Mouse (Mus musculus) subcutaneous adipose tissue, adult 2 months (tissue): Measurements from ENCODE around the gene Wnk2. TPM values are rescaled to one million over a fixed set of nuclear protein-coding genes. Genes with fewer than 3 reads are reported as not detected.

Source experiments
- polyA plus RNA-seq: library from polyadenylated mRNA; depleted of rRNA; stranded (reverse); fragments of >200 nt; gene quantifications from 2 replicates; pipeline ENCODE4 v1.2.3, GENCODE M21; 2012; ENCODE audit warnings: low replicate concordance; rRNA removed

Gene Wnk2
- 1.0 and 15.9 TPM in 2 replicates for polyA plus RNA-seq

GRCm38 (mm10) chr13:49147858-49148226, at the start of gene Wnk2:
Gene Wnk2 (minus strand): TSS chr13:49148014.

GRCm38 (mm10) chr13:49187288-49188218, 39.7 kb upstream of the Wnk2 start, which contains the start of gene Ninj1:
Gene Ninj1 (plus strand): TSS chr13:49187485.

Other genes with a start within 250 kb of the Wnk2 start
- gene Fam120a, start 180.0 kb downstream of the Wnk2 start, polyA plus RNA-seq: 82.6 and 113 TPM in 2 replicates
- gene Ninj1, start 39.5 kb upstream of the Wnk2 start, polyA plus RNA-seq: 138 and 155 TPM in 2 replicates
- gene Card19, start 68.0 kb upstream of the Wnk2 start, polyA plus RNA-seq: 93.9 and 103 TPM in 2 replicates
- 5.6 and 6.1 TPM in 2 replicates for gene Susd3, start 100.7 kb upstream of the Wnk2 start, polyA plus RNA-seq
- 1.6 and 4.6 TPM in 2 replicates for gene Fgd3, start 172.3 kb upstream of the Wnk2 start, polyA plus RNA-seq
- gene Bicd2, start 193.6 kb upstream of the Wnk2 start, polyA plus RNA-seq: 43.7 and 55.3 TPM in 2 replicates